9 mouse cellular contexts compared by ENCODE assay signal in genomic region chr4:139643972-139644371, GRCm38 (mm10). TPM values are rescaled to one million over a fixed set of nuclear protein-coding genes. Genes with fewer than 3 reads are reported as not detected.
A peak's percentile ranks its signal among the peaks of the same experiment; 100 is the strongest.
DNase-seq lines count a peak whose midpoint lies in the region; ATAC-seq and TF ChIP-seq lines count a peak whose summit lies in the region.
"Had no signal": no experiment of that assay in that cellular context is flagged by ENCODE, and none has a peak within 500 bp of the region (broad histone marks: within the 10 kb centered on the region; RNA-seq: fewer than 3 reads in every experiment).

No protein-coding gene starts in this region.

- peaks cover 53% of the 10 kb centered on the region for H3K4me1 ChIP-seq in E14TG2a.4 (replicated peaks; ENCODE audit: low read depth, low read length)
- peaks cover 6% of the 10 kb centered on the region for H3K4me1 ChIP-seq in embryonic facial prominence, embryonic 11.5 days (ENCODE audit: control insufficient read depth, insufficient read depth, low read length)
- peaks cover 21% of the 10 kb centered on the region for H3K4me1 ChIP-seq in heart, embryonic 10.5 days

- 15% methylated on average over 9 of the region's 9 CpGs for WGBS in embryonic facial prominence, embryonic 11.5 days
- WGBS in heart, embryonic 10.5 days: 13% methylated on average over 9 of the region's 9 CpGs

- peaks cover 63% of the 10 kb centered on the region for H3K36me3 ChIP-seq in E14TG2a.4 (ENCODE audit: insufficient read depth, low read length)
- H3K36me3 ChIP-seq in embryonic facial prominence, embryonic 11.5 days (replicated peaks; ENCODE audit: control insufficient read depth, insufficient read depth, low read depth, low read length): no peaks in the 10 kb centered on the region
- peaks cover 12% of the 10 kb centered on the region; the same call in 1 of the 2 replicates for H3K36me3 ChIP-seq in heart, embryonic 10.5 days

- H3K9ac ChIP-seq in embryonic facial prominence, embryonic 11.5 days (replicated peaks; ENCODE audit: low read length): no peak overlapping the region
- H3K9ac ChIP-seq: heart, embryonic 15.5 days had no signal

- no peak overlapping the region for H3K4me2 ChIP-seq in embryonic facial prominence, embryonic 11.5 days (ENCODE audit: low read depth, low read length)
- H3K4me2 ChIP-seq: heart, embryonic 15.5 days had no signal

- H3K4me3 ChIP-seq in E14TG2a.4 (replicated peaks; ENCODE audit: low read length): no peak overlapping the region
- H3K4me3 ChIP-seq in embryonic facial prominence, embryonic 11.5 days (ENCODE audit: low read depth, low read length): no peak overlapping the region
- H3K4me3 ChIP-seq in heart, embryonic 10.5 days: no peak overlapping the region
- H3K4me3 ChIP-seq in layer of hippocampus, adult 2 months: no peak overlapping the region
- H3K4me3 ChIP-seq: heart, embryonic 15.5 days had no signal

- no peak overlapping the region for H3K27ac ChIP-seq in embryonic facial prominence, embryonic 11.5 days (replicated peaks; ENCODE audit: low read depth, low read length)
- no peak overlapping the region for H3K27ac ChIP-seq in heart, embryonic 10.5 days
- H3K27ac ChIP-seq in layer of hippocampus, adult 2 months: no peak overlapping the region
- H3K27ac ChIP-seq: heart, embryonic 15.5 days had no signal

- H3K9me3 ChIP-seq in E14TG2a.4 (ENCODE audit: low read length): no peaks in the 10 kb centered on the region
- H3K9me3 ChIP-seq in embryonic facial prominence, embryonic 11.5 days (replicated peaks; ENCODE audit: control insufficient read depth, low read length): no peaks in the 10 kb centered on the region
- no peaks in the 10 kb centered on the region for H3K9me3 ChIP-seq in heart, embryonic 10.5 days
- H3K9me3 ChIP-seq: heart, embryonic 15.5 days had no signal

- TF ChIP-seq CTCF in E14TG2a.4 (conservative IDR thresholded peaks at IDR 0.05; ENCODE audit: low read length): peak; percentile 93
- peak; percentile 95 for TF ChIP-seq CTCF in layer of hippocampus, adult 2 months (conservative IDR thresholded peaks at IDR 0.05)

- peak; percentile 73 to 78 for DNase-seq in adrenal gland, postnatal 4 days (ENCODE audit: low spot score in 2 of 2)
- peak; percentile 86 for DNase-seq in embryonic facial prominence, embryonic 11.5 days (ENCODE audit: low spot score)
- peak; percentile 88 for DNase-seq in heart, embryonic 10.5 days (ENCODE audit: low spot score)
- DNase-seq in layer of hippocampus, adult 2 months (ENCODE audit: low spot score in 2 of 2): peak; percentile 59 to 91
- peak; percentile 81 for DNase-seq in lung, postnatal 36 days
- DNase-seq in right cerebral cortex, postnatal 10 days (ENCODE audit: low spot score in 2 of 2): peak; percentile 80 to 86
- peak; percentile 80 for DNase-seq in urinary bladder, postnatal 14 days (ENCODE audit: low spot score)

- peak; percentile 27; the same call in 1 of the 2 replicates for ATAC-seq in embryonic facial prominence, embryonic 11.5 days (replicated peaks; ENCODE audit: insufficient number of reproducible peaks, low FRiP score, low TSS enrichment, low read depth)

- H3K27me3 ChIP-seq in E14TG2a.4 (ENCODE audit: insufficient read depth, low read length): peaks cover 22% of the 10 kb centered on the region
- peaks cover 11% of the 10 kb centered on the region for H3K27me3 ChIP-seq in embryonic facial prominence, embryonic 11.5 days (ENCODE audit: control insufficient read depth, insufficient read depth, low read length)
- peaks cover 56% of the 10 kb centered on the region for H3K27me3 ChIP-seq in heart, embryonic 10.5 days (ENCODE audit: insufficient read depth, poor library complexity, severe bottlenecking)

RNA-seq across cellular contexts. Expression of gene Tas1r2, which starts 9.4 kb away (rescaled TPM):
- not detected for total RNA-seq in adrenal gland, postnatal 4 days (2021)
- not detected in 2 replicates for polyA plus RNA-seq in embryonic facial prominence, embryonic 11.5 days (2014; fragmentation: Nextera tagmentation; extraction: Ambion mirVana)
- not detected in 2 replicates for polyA plus RNA-seq in heart, embryonic 10.5 days (2016; fragmentation: Nextera tagmentation; extraction: Ambion mirVana)
- not detected for total RNA-seq in layer of hippocampus, adult 2 months (2021)
- polyA plus RNA-seq: heart, embryonic 15.5 days had no signal

RNA-seq across cellular contexts. Expression of gene Aldh4a1, which starts 21.3 kb away (rescaled TPM):
- total RNA-seq in adrenal gland, postnatal 4 days (2021): 10 to 100 TPM; 41.8 to 43.4 TPM
- 13.1 and 14.7 TPM in 2 replicates for polyA plus RNA-seq in embryonic facial prominence, embryonic 11.5 days (2014; fragmentation: Nextera tagmentation; extraction: Ambion mirVana)
- polyA plus RNA-seq in heart, embryonic 10.5 days (2016; fragmentation: Nextera tagmentation; extraction: Ambion mirVana): 28.0 and 28.3 TPM in 2 replicates
- total RNA-seq in layer of hippocampus, adult 2 months (2021): 10 to 100 TPM; 20.1 to 20.2 TPM

RNA-seq across cellular contexts. Expression of gene Gm21969, which starts 41.0 kb away (rescaled TPM):
- total RNA-seq in adrenal gland, postnatal 4 days (2021): not detected
- not detected in 2 replicates for polyA plus RNA-seq in embryonic facial prominence, embryonic 11.5 days (2014; fragmentation: Nextera tagmentation; extraction: Ambion mirVana)
- not detected in 2 replicates for polyA plus RNA-seq in heart, embryonic 10.5 days (2016; fragmentation: Nextera tagmentation; extraction: Ambion mirVana)
- not detected for total RNA-seq in layer of hippocampus, adult 2 months (2021)
- polyA plus RNA-seq: heart, embryonic 15.5 days had no signal
